Mouse (Mus musculus) liver, embryonic 12.5 days (tissue): ENCODE data around the gene Ppil3. TPM values are rescaled to one million over a fixed set of nuclear protein-coding genes. Genes with fewer than 3 reads are reported as not detected.

Source experiments
- ATAC-seq: fragments of 200-750 bp; cut with Nextera tagmentation; 2 replicates; pipeline ENCODE4 v1.8.0; 2017; ENCODE audit warnings: moderate number of reproducible peaks, mild to moderate bottlenecking, moderate library complexity
- H3K27ac ChIP-seq: fragments of 300-500 bp; sonication (generic); 2 replicates; pipeline ENCODE4 v1.5.1; 2016; ENCODE audit warnings: mild to moderate bottlenecking
- H3K27me3 ChIP-seq: fragments of 300-500 bp; sonication (generic); replicated peaks from 2 replicates; pipeline ENCODE4 v1.6.1; 2016; ENCODE audit warnings: mild to moderate bottlenecking, moderate library complexity
- H3K36me3 ChIP-seq: fragments of 300-500 bp; sonication (generic); 2 replicates; pipeline ENCODE4 v1.6.1; 2016; ENCODE audit warnings: mild to moderate bottlenecking, moderate library complexity
- H3K4me1 ChIP-seq: fragments of 300-500 bp; sonication (generic); 2 replicates; pipeline ENCODE4 v1.6.1; 2016
- H3K4me2 ChIP-seq: fragments of 300-500 bp; sonication (generic); 2 replicates; pipeline ENCODE4 v1.6.1; 2016; ENCODE audit warnings: mild to moderate bottlenecking, moderate library complexity
- H3K4me3 ChIP-seq: fragments of 300-500 bp; sonication (generic); 2 replicates; pipeline ENCODE4 v1.5.1; 2016; ENCODE audit warnings: mild to moderate bottlenecking, moderate library complexity
- H3K9ac ChIP-seq: fragments of 300-500 bp; sonication (generic); 2 replicates; pipeline ENCODE4 v1.6.1; 2016; ENCODE audit warnings: mild to moderate bottlenecking, moderate library complexity
- H3K9me3 ChIP-seq: fragments of 300-500 bp; sonication (generic); replicated peaks from 2 replicates; pipeline ENCODE4 v1.6.1; 2016; ENCODE audit warnings: mild to moderate bottlenecking, moderate library complexity
- WGBS: fragments of 180-500 bp; shearing (Covaris S2); methylation state at CpG from one replicate; pipeline ENCODE4 v1.1.7; 2016; ENCODE audit not compliant: insufficient replicate concordance; 5-methylcytosine and 5-hydroxymethylcytosine counted together
- polyA plus RNA-seq: library from polyadenylated mRNA; unstranded; fragments of >200 nt; fragmentation: Nextera tagmentation; extraction: Ambion mirVana; gene quantifications from 2 replicates; pipeline ENCODE4 v1.2.1, GENCODE M21; 2016

Gene Ppil3
- polyA plus RNA-seq, 1 experiment from 2014 or later = 39.9 TPM

- ATAC-seq = no peak
- H3K9me3 ChIP-seq = no peaks in the 10 kb centered on the region
- H3K4me1 ChIP-seq = peaks cover 42% of the 10 kb centered on the region
- peaks cover 50% of the 10 kb centered on the region for H3K36me3 ChIP-seq
- H3K27me3 ChIP-seq = no peaks in the 10 kb centered on the region
- H3K4me3 ChIP-seq = peak overlapping the region; percentile 76
- peak overlapping the region; percentile 85 for H3K27ac ChIP-seq
- H3K4me2 ChIP-seq = peak overlapping the region; percentile 84
- WGBS = 8% methylated on average over 10 of the region's 10 CpGs
- peak overlapping the region; percentile 80 for H3K9ac ChIP-seq
These were observed 595 bp downstream of the Ppil3 start for GRCm38 (mm10) chr1:58444691-58445090.

DNA sequence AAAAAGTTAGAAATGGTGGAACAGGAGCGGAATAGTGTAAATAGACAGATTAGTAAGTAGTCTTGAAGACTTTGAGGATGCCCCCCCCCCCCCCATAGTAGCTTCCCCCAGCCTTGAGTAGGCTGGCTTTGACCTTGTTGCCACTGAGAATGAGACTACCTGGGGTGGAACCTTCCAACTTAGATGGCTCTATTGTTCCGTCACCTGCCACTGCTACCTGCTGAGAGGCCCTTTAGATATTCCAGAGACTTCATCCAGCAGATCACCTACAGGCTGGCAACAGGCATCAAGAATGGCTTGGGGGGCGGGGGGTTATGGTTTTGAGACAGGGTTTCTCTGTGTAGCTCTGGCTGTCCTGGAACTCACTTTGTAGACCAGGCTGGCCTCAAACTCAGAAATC is 20.7 kb downstream of the Ppil3 start:
- Histone ChIP-seq H3K36me3 (peaks cover 23% of the 10 kb centered on the region), H3K4me2 (peak overlapping the region; percentile 64), H3K9ac (no peak overlapping the region), H3K27me3 (no peaks in the 10 kb centered on the region), H3K9me3 (no peaks in the 10 kb centered on the region), H3K4me3 (peak overlapping the region; percentile 84), H3K4me1 (peaks cover 34% of the 10 kb centered on the region), H3K27ac (peak overlapping the region; percentile 99; the same call in 1 of the 2 replicates)
- no peak for ATAC-seq
- 79% methylated on average over 3 of the region's 3 CpGs for WGBS

DNA sequence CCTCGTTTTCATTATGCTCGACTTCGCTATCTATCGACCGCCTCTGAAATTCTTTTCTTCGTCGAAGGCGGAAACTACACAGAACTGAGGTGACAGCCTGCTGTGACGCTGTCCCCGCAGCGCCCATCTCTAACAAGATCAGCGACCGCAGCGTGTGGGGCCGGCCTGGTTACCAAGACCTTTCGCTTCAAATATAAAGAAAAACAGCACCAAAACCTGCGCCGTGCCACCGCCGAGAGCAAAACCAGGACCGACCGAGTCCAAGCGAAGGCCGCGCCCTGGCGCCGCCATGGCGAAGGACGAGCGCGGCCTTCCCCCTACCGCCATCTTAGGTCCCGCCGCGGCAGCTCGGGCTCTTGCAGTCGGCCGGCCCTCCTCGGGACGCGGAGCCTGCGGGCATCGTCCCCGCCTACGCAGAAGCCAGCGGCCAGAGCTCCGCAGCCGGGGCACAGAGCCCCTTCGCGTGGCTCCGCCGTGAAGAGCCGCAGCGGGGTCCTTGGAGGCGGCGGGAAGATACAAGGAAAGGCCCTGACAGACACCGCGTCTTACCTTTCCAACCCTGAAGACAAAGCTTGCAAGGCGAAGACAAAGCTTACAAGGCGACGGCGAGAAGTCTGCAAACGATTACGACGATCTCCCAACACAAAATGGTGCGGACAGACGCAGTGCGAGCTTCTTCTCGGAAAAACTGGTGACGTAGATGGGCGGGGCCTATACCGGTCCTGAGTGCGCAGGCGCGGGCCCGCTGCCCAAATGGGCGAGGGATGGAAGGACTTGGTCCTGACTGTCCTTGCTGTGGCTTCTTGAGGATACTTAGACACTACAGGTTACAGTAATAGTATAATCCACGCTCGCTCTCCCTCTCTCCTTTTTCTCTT is 21.7 kb downstream of the Ppil3 start, which contains the start of gene Clk1:
Gene Clk1 (minus strand): TSS at position 696 of the 878 bp plus-strand sequence.
- WGBS = 2% methylated on average over 79 of the region's 79 CpGs
- Histone ChIP-seq H3K27ac (peak within 1 kb of the TSS; percentile 99), H3K27me3 (no peaks in the 10 kb centered on the region), H3K4me2 (peak within 1 kb of the TSS; percentile 75), H3K9me3 (no peaks in the 10 kb centered on the region), H3K4me1 (peaks cover 34% of the 10 kb centered on the region), H3K9ac (peak within 1 kb of the TSS; percentile 100), H3K4me3 (peak within 1 kb of the TSS; percentile 84), H3K36me3 (peaks cover 32% of the 10 kb centered on the region)
- peak; percentile 92 for ATAC-seq

DNA sequence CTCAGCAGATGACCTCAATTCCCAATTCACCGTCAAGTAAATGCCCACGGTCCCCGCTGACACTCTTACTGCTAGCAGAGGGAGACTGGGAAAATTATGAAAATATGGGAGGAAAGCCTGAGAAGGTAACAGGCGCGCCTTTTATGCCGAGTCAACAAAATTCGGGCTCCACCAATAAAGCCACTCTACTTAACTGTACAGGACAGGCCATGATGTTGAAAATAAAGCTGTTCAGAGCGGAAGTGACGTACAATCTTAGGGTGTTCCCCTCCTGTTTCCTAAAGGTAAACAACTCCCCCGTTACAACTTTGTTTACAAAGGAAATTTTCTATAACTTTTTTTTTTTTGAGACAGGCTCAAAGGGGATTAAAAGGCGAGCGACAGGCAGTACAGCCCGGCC is 22.4 kb downstream of the Ppil3 start:
- ATAC-seq = peak; percentile 74
- no peaks in the 10 kb centered on the region for H3K27me3 ChIP-seq
- peaks cover 40% of the 10 kb centered on the region for H3K4me1 ChIP-seq
- H3K36me3 ChIP-seq = peaks cover 39% of the 10 kb centered on the region
- peak overlapping the region; percentile 99 for H3K27ac ChIP-seq
- H3K9me3 ChIP-seq = no peaks in the 10 kb centered on the region
- WGBS = 5% methylated on average over 13 of the region's 13 CpGs
- peak overlapping the region; percentile 75 for H3K4me2 ChIP-seq
- H3K9ac ChIP-seq = peak overlapping the region; percentile 100
- peak overlapping the region; percentile 84 for H3K4me3 ChIP-seq

DNA sequence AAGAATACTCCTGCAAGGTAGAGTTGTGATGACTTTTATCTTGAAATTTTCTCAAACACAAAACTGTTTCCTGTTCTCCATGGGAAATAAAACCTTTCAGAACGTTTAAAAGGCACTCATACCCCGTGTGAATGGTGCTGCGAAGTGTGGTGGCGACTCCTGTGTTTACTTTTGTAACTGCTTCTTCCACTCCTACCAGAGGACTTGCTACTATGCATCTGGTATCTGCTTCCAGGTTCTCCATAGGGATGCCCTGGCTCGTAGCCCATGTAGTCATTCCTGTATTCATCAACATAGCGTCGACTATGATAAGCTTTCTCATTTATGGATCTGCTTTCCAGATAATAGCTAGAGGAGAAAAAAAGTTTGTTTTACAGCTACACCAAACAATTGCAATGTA is 24.3 kb downstream of the Ppil3 start:
- no peaks in the 10 kb centered on the region for H3K9me3 ChIP-seq
- peak overlapping the region; percentile 84; the same call in 1 of the 2 replicates for H3K4me3 ChIP-seq
- peak overlapping the region; percentile 75 for H3K4me2 ChIP-seq
- H3K27me3 ChIP-seq = no peaks in the 10 kb centered on the region
- H3K27ac ChIP-seq = no peak overlapping the region
- no peak for ATAC-seq
- 76% methylated on average over 7 of the region's 7 CpGs for WGBS
- H3K4me1 ChIP-seq = peaks cover 40% of the 10 kb centered on the region
- H3K9ac ChIP-seq = no peak overlapping the region
- H3K36me3 ChIP-seq = peaks cover 58% of the 10 kb centered on the region

DNA sequence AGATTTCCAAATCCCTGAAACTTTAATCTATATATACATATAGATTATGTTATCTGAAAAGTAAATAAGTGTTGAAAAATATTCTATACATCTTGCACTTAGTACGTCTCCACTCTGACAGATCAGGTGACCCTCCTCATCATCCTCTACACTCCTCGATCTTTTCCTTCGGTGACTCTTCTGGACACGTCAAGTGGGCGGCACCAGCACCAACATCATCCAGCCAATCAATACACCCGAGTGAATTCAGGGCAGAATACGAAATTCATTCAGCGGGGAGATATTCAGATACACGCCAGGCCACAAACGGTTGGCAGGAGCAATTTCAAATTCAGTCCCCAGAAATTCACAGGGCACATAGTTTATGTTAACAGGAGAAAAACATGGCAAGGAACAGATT is 25.3 kb downstream of the Ppil3 start:
- Histone ChIP-seq H3K36me3 (peaks cover 66% of the 10 kb centered on the region), H3K4me1 (peaks cover 38% of the 10 kb centered on the region), H3K4me3 (no peak overlapping the region), H3K4me2 (no peak overlapping the region), H3K9ac (no peak overlapping the region), H3K27me3 (no peaks in the 10 kb centered on the region), H3K27ac (no peak overlapping the region), H3K9me3 (no peaks in the 10 kb centered on the region)
- 80% methylated on average over 10 of the region's 10 CpGs for WGBS
- ATAC-seq = no peak

- Histone ChIP-seq H3K4me2 (no peak overlapping the region), H3K27me3 (no peaks in the 10 kb centered on the region), H3K27ac (no peak overlapping the region), H3K4me1 (peaks cover 11% of the 10 kb centered on the region), H3K4me3 (no peak overlapping the region), H3K36me3 (peaks cover 91% of the 10 kb centered on the region), H3K9ac (no peak overlapping the region), H3K9me3 (no peaks in the 10 kb centered on the region)
- no peak for ATAC-seq
- WGBS = 83% methylated on average over 2 of the region's 2 CpGs
These were observed 29.2 kb downstream of the Ppil3 start for GRCm38 (mm10) chr1:58416048-58416447.

DNA sequence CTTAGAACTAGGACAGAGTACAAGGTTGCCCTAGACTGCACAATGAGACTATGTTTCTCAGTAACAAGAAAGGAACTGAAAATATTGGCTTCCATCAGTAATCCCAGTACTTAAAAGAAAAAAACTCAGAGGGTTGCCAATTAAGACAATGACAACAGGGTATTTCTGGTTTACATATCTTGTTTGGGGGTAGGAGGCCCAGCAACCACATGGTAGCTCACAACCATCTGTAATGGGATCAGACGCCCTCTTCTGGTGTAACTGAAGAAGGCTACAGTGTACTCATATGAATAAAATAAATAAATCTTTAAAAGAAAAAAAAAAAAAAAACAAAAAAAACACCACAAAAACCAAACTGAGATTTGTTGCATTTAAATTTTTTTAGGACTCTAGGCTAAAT is 29.8 kb downstream of the Ppil3 start:
- H3K9ac ChIP-seq = no peak overlapping the region
- no peak overlapping the region for H3K4me2 ChIP-seq
- no peak for ATAC-seq
- peaks cover 94% of the 10 kb centered on the region for H3K36me3 ChIP-seq
- peaks cover 8% of the 10 kb centered on the region; the same call in 1 of the 2 replicates for H3K4me1 ChIP-seq
- no peak overlapping the region for H3K4me3 ChIP-seq
- H3K9me3 ChIP-seq = no peaks in the 10 kb centered on the region
- 16% methylated on average over 1 of the region's 1 CpGs for WGBS
- H3K27ac ChIP-seq = no peak overlapping the region
- H3K27me3 ChIP-seq = no peaks in the 10 kb centered on the region

DNA sequence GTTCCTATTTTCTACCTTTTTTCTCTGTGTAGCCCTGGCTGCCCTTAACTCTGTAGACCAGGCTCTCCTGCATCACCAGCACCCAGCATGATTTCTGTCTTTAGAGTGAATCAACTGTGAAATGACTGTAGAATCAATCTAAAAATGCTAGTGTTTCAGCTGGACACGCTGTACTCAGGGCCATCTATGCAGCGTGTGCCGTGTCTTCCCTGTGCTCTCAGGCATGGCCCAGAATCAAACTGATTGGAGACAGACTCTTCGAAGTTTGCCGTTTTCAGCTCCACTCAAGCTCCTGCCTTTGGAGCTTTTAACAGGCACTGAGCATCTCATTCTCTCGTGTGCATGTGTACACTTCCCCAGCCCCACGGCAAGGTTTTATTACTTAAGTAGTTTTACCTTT is 34.5 kb downstream of the Ppil3 start:
- Histone ChIP-seq H3K4me1 (no peaks in the 10 kb centered on the region), H3K4me2 (no peak overlapping the region), H3K27ac (0 out of 2 replicates have a peak overlapping the region, but pooled peaks have one; percentile 1), H3K27me3 (no peaks in the 10 kb centered on the region), H3K9me3 (no peaks in the 10 kb centered on the region), H3K36me3 (peaks cover 91% of the 10 kb centered on the region), H3K4me3 (no peak overlapping the region), H3K9ac (no peak overlapping the region)
- 86% methylated on average over 7 of the region's 7 CpGs for WGBS
- no peak for ATAC-seq

DNA sequence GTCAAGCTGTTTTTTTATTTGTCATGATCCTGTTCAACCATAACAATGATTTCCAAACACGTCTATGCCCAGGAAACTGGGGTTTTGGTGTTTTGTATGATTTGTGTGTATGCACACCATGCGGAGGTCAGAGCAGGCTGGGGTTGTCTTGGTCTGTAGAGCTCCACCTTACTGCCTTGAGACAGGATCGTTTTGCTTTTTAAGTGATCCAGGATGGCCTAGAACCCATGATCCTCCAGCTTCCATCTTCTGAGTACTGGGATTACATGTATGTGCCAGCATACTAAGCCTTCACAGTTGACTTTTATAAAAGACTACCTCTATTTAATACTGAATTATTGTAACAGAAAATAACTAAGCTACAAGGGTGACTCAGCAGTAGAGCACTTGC is 35.1 kb downstream of the Ppil3 start:
- Histone ChIP-seq H3K9ac (no peak overlapping the region), H3K36me3 (peaks cover 91% of the 10 kb centered on the region), H3K27me3 (no peaks in the 10 kb centered on the region), H3K27ac (no peak overlapping the region), H3K9me3 (no peaks in the 10 kb centered on the region), H3K4me1 (no peaks in the 10 kb centered on the region), H3K4me2 (no peak overlapping the region), H3K4me3 (no peak overlapping the region)
- 76% methylated on average over 3 of the region's 3 CpGs for WGBS
- no peak for ATAC-seq

DNA sequence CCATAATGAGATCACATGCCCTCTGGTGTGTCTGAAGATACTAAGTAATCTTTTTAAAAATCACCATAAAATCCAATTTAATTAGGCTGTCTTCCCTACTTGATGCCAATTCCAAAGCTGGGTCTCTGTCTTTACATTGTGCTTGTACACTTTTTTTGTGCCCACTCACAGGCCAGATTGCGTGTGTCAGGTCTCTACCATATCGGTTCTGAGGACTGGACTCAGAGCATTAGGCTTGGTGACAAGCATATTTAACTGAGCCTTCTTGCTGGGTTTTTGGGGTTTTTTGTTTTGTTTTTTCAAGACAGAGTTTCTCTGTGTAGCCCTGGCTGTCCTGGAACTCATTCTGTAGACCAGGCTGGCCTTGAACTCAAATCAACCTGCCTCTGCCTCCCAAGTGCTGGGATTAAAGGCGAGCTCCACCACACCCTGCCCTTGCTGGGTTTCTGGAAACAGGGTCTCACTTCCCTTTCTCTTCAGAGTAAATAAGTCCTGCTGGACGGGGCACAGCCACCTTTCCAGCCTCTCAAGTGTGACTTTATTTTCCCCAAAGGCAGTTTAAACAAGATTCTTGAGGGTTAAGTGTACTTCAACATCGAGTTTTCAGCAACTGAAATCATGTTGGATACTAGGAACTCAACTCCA is 35.6 kb downstream of the Ppil3 start:
- Histone ChIP-seq H3K9me3 (no peaks in the 10 kb centered on the region), H3K4me2 (no peak overlapping the region), H3K9ac (no peak overlapping the region), H3K27ac (no peak overlapping the region), H3K4me1 (no peaks in the 10 kb centered on the region), H3K4me3 (no peak overlapping the region), H3K36me3 (peaks cover 91% of the 10 kb centered on the region), H3K27me3 (no peaks in the 10 kb centered on the region)
- WGBS = 76% methylated on average over 5 of the region's 5 CpGs
- no peak for ATAC-seq

- peaks cover 90% of the 10 kb centered on the region for H3K36me3 ChIP-seq
- WGBS = 72% methylated on average over 6 of the region's 6 CpGs
- H3K4me2 ChIP-seq = no peak overlapping the region
- 0 out of 2 replicates have a peak overlapping the region, but pooled peaks have one; percentile 17 for H3K27ac ChIP-seq
- H3K4me1 ChIP-seq = no peaks in the 10 kb centered on the region
- no peak overlapping the region for H3K4me3 ChIP-seq
- no peaks in the 10 kb centered on the region for H3K27me3 ChIP-seq
- ATAC-seq = no peak
- H3K9me3 ChIP-seq = no peaks in the 10 kb centered on the region
- no peak overlapping the region for H3K9ac ChIP-seq
These were observed 37.1 kb downstream of the Ppil3 start for GRCm38 (mm10) chr1:58408141-58408540.
